Mouse (Mus musculus) cortical plate, adult 2 months (tissue): ENCODE data around the gene Atg10.

Source experiments
- CTCF ChIP-seq: fragments of 200-500 bp; IDR thresholded peaks from 2 replicates; pipeline ENCODE4 v1.5.1; 2011; ENCODE audit warnings: mild to moderate bottlenecking, control low read depth, low read length; ENCODE audit not compliant: insufficient read depth; ENCODE audit errors: extremely low read depth
- POLR2A ChIP-seq: fragments of 200-500 bp; IDR thresholded peaks from 2 replicates; pipeline ENCODE4 v1.6.1; 2011; ENCODE audit warnings: mild to moderate bottlenecking, low read length, control low read depth; ENCODE audit not compliant: insufficient read depth; ENCODE audit errors: extremely low read depth

GRCm38 (mm10) chr13:91169529-91170319 is 54.0 kb downstream of the Atg10 start:
- no peak for TF ChIP-seq CTCF
- TF ChIP-seq POLR2A, result no peak
